Mouse (Mus musculus) cerebellum, postnatal 36 days (tissue): ENCODE measurements around the gene Cdkl1.
A peak's percentile ranks its signal among the peaks of the same experiment; 100 is the strongest.

Experiments
- DNase-seq, 2 experiments: peaks; one replicate each; pipeline ENCODE4 v3.0.0; 2021 to 2022; ENCODE audit warnings: mixed read lengths in 2 of 2

Gene Cdkl1

GRCm38 (mm10) chr12:69744138-69744537 is 46.9 kb downstream of the Cdkl1 start:
- no peak for DNase-seq

- DNase-seq = no peak
Observed at GRCm38 (mm10) chr12:69741965-69742364, 49.1 kb downstream of the Cdkl1 start.

- no peak for DNase-seq
Observed at GRCm38 (mm10) chr12:69733923-69734322, 57.1 kb downstream of the Cdkl1 start.

- DNase-seq = no peak
Observed at GRCm38 (mm10) chr12:69733518-69733917, 57.5 kb downstream of the Cdkl1 start.

GRCm38 (mm10) chr12:69732221-69732620 is 58.8 kb downstream of the Cdkl1 start:
- DNase-seq = no peak

- no peak for DNase-seq
Observed at GRCm38 (mm10) chr12:69730306-69730705, 60.8 kb downstream of the Cdkl1 start.

- no peak for DNase-seq
Observed at GRCm38 (mm10) chr12:69729246-69729645, 61.8 kb downstream of the Cdkl1 start.

GRCm38 (mm10) chr12:69724711-69725460 is 66.2 kb downstream of the Cdkl1 start, which contains the start of the genes L2hgdh and Atp5s:
L2hgdh (minus strand) TSS chr12:69724873.
Atp5s (plus strand) TSS chr12:69724950.
- peak; percentile 96 for DNase-seq

- no peak for DNase-seq
Observed at GRCm38 (mm10) chr12:69724018-69724710, 66.9 kb downstream of the Cdkl1 start.

- no peak for DNase-seq
Observed at GRCm38 (mm10) chr12:69723376-69723775, 67.7 kb downstream of the Cdkl1 start.

GRCm38 (mm10) chr12:69722857-69723256 is 68.2 kb downstream of the Cdkl1 start:
- no peak for DNase-seq

- no peak for DNase-seq
Observed at GRCm38 (mm10) chr12:69713628-69714027, 77.4 kb downstream of the Cdkl1 start.

GRCm38 (mm10) chr12:69704799-69705458 is 86.1 kb downstream of the Cdkl1 start:
- DNase-seq = no peak

GRCm38 (mm10) chr12:69698352-69698751 is 92.7 kb downstream of the Cdkl1 start:
- DNase-seq = no peak
